Mouse (Mus musculus): ENCODE measurements around the gene Rb1. TPM values are rescaled to one million over a fixed set of nuclear protein-coding genes. Genes with fewer than 3 reads are reported as not detected.

The Rb1 gene
- polyA plus RNA-seq, 1 experiment from 2014 or later, result 21.2 TPM

- Histone ChIP-seq H3K4me3 (replicated peaks) (no peak overlapping the region), H3K27ac (no peak overlapping the region), H3K4me1 (replicated peaks) (0 out of 2 replicates have a peak, but pooled peaks cover 2% of the 10 kb centered on the region), H3K9ac (replicated peaks) (no peak overlapping the region), H3K36me3 (peaks cover 3% of the 10 kb centered on the region; the same call in 1 of the 2 replicates), H3K4me2 (replicated peaks) (no peak overlapping the region), H3K9me3 (no peaks in the 10 kb centered on the region), H3K27me3 (no peaks in the 10 kb centered on the region)
- no peak for ATAC-seq
- WGBS, result 51% methylated on average over 3 of the region's 3 CpGs
Observed at GRCm38 (mm10) chr14:73303193-73303592, 22.4 kb downstream of the Rb1 start.

- no peaks in the 10 kb centered on the region for H3K4me1 ChIP-seq (replicated peaks)
- no peak overlapping the region for H3K4me3 ChIP-seq (replicated peaks)
- no peak for ATAC-seq
- no peak overlapping the region for H3K27ac ChIP-seq
- H3K9ac ChIP-seq (replicated peaks), result no peak overlapping the region
- no peaks in the 10 kb centered on the region for H3K9me3 ChIP-seq
- no peak overlapping the region for H3K4me2 ChIP-seq (replicated peaks)
- 69% methylated on average over 4 of the region's 4 CpGs for WGBS
- no peaks in the 10 kb centered on the region for H3K27me3 ChIP-seq
- H3K36me3 ChIP-seq, result peaks cover 3% of the 10 kb centered on the region; the same call in 1 of the 2 replicates
Observed at GRCm38 (mm10) chr14:73301856-73302255, 23.8 kb downstream of the Rb1 start.

DNA sequence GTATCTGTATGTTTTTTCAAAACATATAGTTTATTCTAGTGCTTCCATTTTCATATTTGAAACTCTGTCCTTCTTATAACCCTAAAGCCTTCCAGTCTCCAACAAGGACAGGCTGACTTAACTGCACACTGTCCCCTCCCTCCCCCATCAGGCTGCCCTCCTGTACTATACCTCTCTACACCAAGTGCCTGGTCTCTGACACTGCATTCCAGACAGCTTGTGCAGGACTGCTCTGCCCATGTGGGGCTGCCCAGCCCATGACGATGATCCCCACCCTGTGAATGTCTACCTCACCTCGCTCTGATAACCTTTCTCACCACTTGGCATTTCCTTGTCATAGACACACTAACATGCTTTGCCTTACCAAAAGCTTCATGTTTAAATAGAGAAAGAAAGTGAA lies 30.1 kb downstream of the Rb1 start:
- no peak for ATAC-seq
- H3K4me3 ChIP-seq (replicated peaks), result no peak overlapping the region
- 94% methylated on average over 2 of the region's 2 CpGs for WGBS
- H3K27me3 ChIP-seq, result no peaks in the 10 kb centered on the region
- no peaks in the 10 kb centered on the region for H3K4me1 ChIP-seq (replicated peaks)
- no peaks in the 10 kb centered on the region for H3K9me3 ChIP-seq
- no peak overlapping the region for H3K27ac ChIP-seq
- no peak overlapping the region for H3K9ac ChIP-seq (replicated peaks)
- H3K4me2 ChIP-seq (replicated peaks), result no peak overlapping the region
- H3K36me3 ChIP-seq, result peaks cover 4% of the 10 kb centered on the region; the same call in 1 of the 2 replicates

- no peaks in the 10 kb centered on the region for H3K27me3 ChIP-seq
- 94% methylated on average over 2 of the region's 2 CpGs for WGBS
- H3K4me3 ChIP-seq (replicated peaks), result no peak overlapping the region
- H3K27ac ChIP-seq, result no peak overlapping the region
- no peaks in the 10 kb centered on the region for H3K4me1 ChIP-seq (replicated peaks)
- no peaks in the 10 kb centered on the region for H3K9me3 ChIP-seq
- ATAC-seq, result no peak
- peaks cover 6% of the 10 kb centered on the region; the same call in 1 of the 2 replicates for H3K36me3 ChIP-seq
- no peak overlapping the region for H3K4me2 ChIP-seq (replicated peaks)
- no peak overlapping the region for H3K9ac ChIP-seq (replicated peaks)
Observed at GRCm38 (mm10) chr14:73293616-73294015, 32.0 kb downstream of the Rb1 start.

DNA sequence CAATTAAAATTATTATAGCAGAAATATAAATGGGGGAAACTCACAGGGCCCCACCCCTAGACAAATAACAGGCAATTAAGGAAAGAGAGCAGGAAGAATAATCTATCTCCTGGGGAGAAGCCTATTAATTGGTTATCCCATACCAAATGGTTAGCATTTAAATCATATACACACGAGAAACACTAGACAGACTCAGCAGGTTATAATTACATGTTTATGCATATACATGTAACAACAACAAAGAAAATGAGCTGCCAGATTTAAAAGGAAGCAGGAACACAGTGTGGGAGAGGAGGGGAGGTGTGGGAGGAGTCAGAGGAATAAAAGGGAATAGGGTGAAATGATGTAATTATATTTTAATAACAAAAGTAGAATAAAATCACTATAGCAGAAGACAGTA lies 33.2 kb downstream of the Rb1 start:
- Histone ChIP-seq H3K9me3 (no peaks in the 10 kb centered on the region), H3K4me3 (replicated peaks) (no peak overlapping the region), H3K36me3 (peaks cover 9% of the 10 kb centered on the region; the same call in 1 of the 2 replicates), H3K27me3 (no peaks in the 10 kb centered on the region), H3K4me1 (replicated peaks) (no peaks in the 10 kb centered on the region), H3K9ac (replicated peaks) (no peak overlapping the region), H3K27ac (no peak overlapping the region), H3K4me2 (replicated peaks) (no peak overlapping the region)
- ATAC-seq, result no peak
- 72% methylated on average over 1 of the region's 1 CpGs for WGBS

- Histone ChIP-seq H3K4me1 (replicated peaks) (no peaks in the 10 kb centered on the region), H3K9me3 (no peaks in the 10 kb centered on the region), H3K27ac (no peak overlapping the region), H3K4me2 (replicated peaks) (no peak overlapping the region), H3K36me3 (peaks cover 12% of the 10 kb centered on the region; the same call in 1 of the 2 replicates), H3K9ac (replicated peaks) (no peak overlapping the region), H3K4me3 (replicated peaks) (no peak overlapping the region), H3K27me3 (no peaks in the 10 kb centered on the region)
- WGBS, result 96% methylated on average over 2 of the region's 2 CpGs
- ATAC-seq, result no peak
Observed at GRCm38 (mm10) chr14:73289915-73290314, 35.7 kb downstream of the Rb1 start.

DNA sequence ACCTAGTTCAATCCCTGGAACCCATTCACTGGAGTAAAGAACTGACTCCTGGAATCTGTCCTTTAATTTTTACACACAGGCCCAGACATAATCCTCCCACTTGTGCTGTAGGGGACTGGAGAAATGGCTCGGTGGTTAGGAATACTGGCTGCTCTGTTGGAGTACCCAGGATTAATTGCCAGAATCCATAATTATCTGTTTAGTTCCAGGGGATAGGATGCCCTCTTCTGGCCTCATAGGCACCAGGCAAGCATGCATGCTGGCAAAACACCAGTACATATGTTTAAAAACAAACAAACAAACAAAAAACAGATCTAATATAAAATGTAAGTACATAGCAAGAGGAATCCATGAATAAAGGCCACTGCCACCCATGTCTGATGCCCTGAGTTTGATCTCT lies 44.6 kb downstream of the Rb1 start:
- WGBS, result 10% methylated on average over 1 of the region's 1 CpGs
- Histone ChIP-seq H3K4me2 (replicated peaks) (no peak overlapping the region), H3K27me3 (no peaks in the 10 kb centered on the region), H3K9me3 (no peaks in the 10 kb centered on the region), H3K4me3 (replicated peaks) (no peak overlapping the region), H3K27ac (no peak overlapping the region), H3K36me3 (peaks cover 13% of the 10 kb centered on the region), H3K9ac (replicated peaks) (no peak overlapping the region), H3K4me1 (replicated peaks) (peaks cover 3% of the 10 kb centered on the region)
- no peak for ATAC-seq

DNA sequence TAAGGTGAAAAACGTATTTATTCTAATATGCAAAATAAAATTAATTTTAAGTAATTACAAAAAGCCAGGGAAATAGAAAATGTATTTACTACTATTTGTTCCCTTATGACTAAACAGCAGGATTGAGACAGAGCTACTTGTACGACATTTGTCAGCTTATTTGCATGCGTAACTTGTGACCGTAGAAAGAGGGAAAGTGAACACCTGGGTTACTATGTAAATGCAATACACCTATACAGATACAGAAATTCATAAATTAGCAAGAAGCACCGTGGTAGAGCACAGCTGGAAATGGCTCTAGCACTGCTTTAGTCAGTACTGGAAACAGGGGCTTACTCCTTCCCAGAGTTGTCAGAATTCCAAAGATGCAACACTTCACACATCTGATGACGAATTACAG lies 46.5 kb downstream of the Rb1 start:
- 91% methylated on average over 6 of the region's 6 CpGs for WGBS
- H3K9ac ChIP-seq (replicated peaks), result no peak overlapping the region
- no peak for ATAC-seq
- no peak overlapping the region for H3K4me2 ChIP-seq (replicated peaks)
- H3K9me3 ChIP-seq, result no peaks in the 10 kb centered on the region
- no peaks in the 10 kb centered on the region for H3K27me3 ChIP-seq
- H3K27ac ChIP-seq, result no peak overlapping the region
- no peak overlapping the region for H3K4me3 ChIP-seq (replicated peaks)
- H3K36me3 ChIP-seq, result peaks cover 8% of the 10 kb centered on the region
- peaks cover 8% of the 10 kb centered on the region for H3K4me1 ChIP-seq (replicated peaks)

DNA sequence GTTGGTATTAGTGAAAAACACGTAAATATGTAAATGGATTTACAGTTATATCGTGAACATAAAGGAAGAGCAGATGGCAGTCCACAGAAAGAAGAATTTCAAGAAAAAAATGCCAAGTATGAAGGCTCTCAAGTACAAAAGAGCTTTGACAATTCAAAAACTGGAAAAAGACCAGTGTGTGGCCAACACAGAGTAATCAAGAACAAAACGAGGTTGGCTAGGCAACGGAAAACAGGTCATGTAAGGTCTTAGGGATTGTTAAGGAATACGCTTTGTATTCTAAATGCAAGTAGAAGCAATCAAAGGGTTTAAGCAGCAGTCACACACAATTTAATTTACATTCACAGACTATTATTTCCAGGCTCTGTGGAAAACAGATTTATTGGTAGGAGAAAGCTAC lies 53.8 kb downstream of the Rb1 start:
- Histone ChIP-seq H3K9ac (replicated peaks) (no peak overlapping the region), H3K27ac (peak overlapping the region; percentile 32; the same call in 1 of the 2 replicates), H3K27me3 (no peaks in the 10 kb centered on the region), H3K9me3 (no peaks in the 10 kb centered on the region), H3K4me3 (replicated peaks) (no peak overlapping the region), H3K36me3 (peaks cover 14% of the 10 kb centered on the region), H3K4me2 (replicated peaks) (no peak overlapping the region), H3K4me1 (replicated peaks) (peaks cover 21% of the 10 kb centered on the region)
- 22% methylated on average over 5 of the region's 5 CpGs for WGBS
- no peak for ATAC-seq

GRCm38 (mm10) chr14:73266166-73266565 lies 59.5 kb downstream of the Rb1 start:
- H3K9ac ChIP-seq (replicated peaks), result no peak overlapping the region
- no peak overlapping the region for H3K4me3 ChIP-seq (replicated peaks)
- no peak overlapping the region for H3K4me2 ChIP-seq (replicated peaks)
- 91% methylated on average over 3 of the region's 3 CpGs for whole genome bisulfite sequencing
- H3K27ac ChIP-seq, result no peak overlapping the region
- 0 out of 2 replicates have a peak, but pooled peaks cover 5% of the 10 kb centered on the region for H3K9me3 ChIP-seq
- ATAC-seq, result no peak
- H3K36me3 ChIP-seq, result peaks cover 40% of the 10 kb centered on the region
- H3K27me3 ChIP-seq, result no peaks in the 10 kb centered on the region
- H3K4me1 ChIP-seq (replicated peaks), result no peaks in the 10 kb centered on the region

DNA sequence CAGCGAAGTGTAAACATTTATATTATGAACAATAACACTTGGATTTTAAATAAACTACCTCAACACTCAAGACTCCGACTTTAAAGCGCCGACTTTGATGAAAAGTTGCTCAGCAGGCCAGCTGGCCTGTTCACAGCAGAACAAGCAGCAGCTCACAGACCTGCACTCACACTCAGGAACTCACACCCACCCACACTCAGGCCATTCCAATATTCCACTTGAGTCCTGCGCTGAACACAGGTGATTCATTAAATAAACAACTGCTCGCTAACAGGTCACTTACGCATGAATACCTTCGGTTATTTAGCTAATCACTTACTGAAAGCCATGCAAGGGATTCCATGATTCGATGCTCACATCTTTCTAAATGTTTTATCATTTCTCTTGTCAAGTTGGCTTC lies 63.4 kb downstream of the Rb1 start:
- no peaks in the 10 kb centered on the region for H3K27me3 ChIP-seq
- no peak overlapping the region for H3K27ac ChIP-seq
- no peak overlapping the region for H3K4me3 ChIP-seq (replicated peaks)
- H3K4me2 ChIP-seq (replicated peaks), result no peak overlapping the region
- H3K9ac ChIP-seq (replicated peaks), result no peak overlapping the region
- ATAC-seq, result no peak
- no peaks in the 10 kb centered on the region for H3K4me1 ChIP-seq (replicated peaks)
- peaks cover 40% of the 10 kb centered on the region for H3K36me3 ChIP-seq
- H3K9me3 ChIP-seq, result 0 out of 2 replicates have a peak, but pooled peaks cover 5% of the 10 kb centered on the region
- 96% methylated on average over 9 of the region's 9 CpGs for WGBS

- no peak for ATAC-seq
- no peak overlapping the region for H3K4me2 ChIP-seq (replicated peaks)
- no peak overlapping the region for H3K27ac ChIP-seq
- WGBS, result 72% methylated on average over 4 of the region's 4 CpGs
- H3K36me3 ChIP-seq, result peaks cover 23% of the 10 kb centered on the region
- H3K9ac ChIP-seq (replicated peaks), result no peak overlapping the region
- H3K9me3 ChIP-seq, result no peaks in the 10 kb centered on the region
- H3K27me3 ChIP-seq, result no peaks in the 10 kb centered on the region
- H3K4me3 ChIP-seq (replicated peaks), result no peak overlapping the region
- peaks cover 3% of the 10 kb centered on the region; the same call in 1 of the 2 replicates for H3K4me1 ChIP-seq (replicated peaks)
Observed at GRCm38 (mm10) chr14:73258181-73258580, 67.4 kb downstream of the Rb1 start.

DNA sequence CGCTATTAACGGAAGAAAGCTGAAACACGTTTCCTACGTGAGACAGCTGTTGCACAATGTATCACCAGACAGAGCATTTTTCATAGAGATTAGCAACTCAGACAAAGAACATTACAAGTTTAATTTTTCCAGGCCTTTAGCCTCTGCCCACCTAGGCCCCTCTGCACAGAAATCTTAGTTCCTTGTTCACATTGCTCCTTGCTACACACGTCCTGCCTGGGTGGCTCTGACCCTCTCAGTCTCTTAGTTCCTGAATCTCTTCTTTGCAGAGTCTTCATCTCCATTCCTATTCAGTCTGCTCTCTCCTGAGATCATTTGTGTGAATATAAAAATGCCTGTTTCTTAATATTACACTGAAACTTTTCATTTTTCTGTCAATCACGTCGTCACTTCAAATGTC lies 68.3 kb downstream of the Rb1 start:
- Histone ChIP-seq H3K4me2 (replicated peaks) (no peak overlapping the region), H3K4me3 (replicated peaks) (no peak overlapping the region), H3K9ac (replicated peaks) (no peak overlapping the region), H3K27me3 (no peaks in the 10 kb centered on the region), H3K9me3 (no peaks in the 10 kb centered on the region), H3K36me3 (peaks cover 18% of the 10 kb centered on the region), H3K27ac (no peak overlapping the region), H3K4me1 (replicated peaks) (peaks cover 3% of the 10 kb centered on the region; the same call in 1 of the 2 replicates)
- ATAC-seq, result no peak
- 75% methylated on average over 7 of the region's 7 CpGs for WGBS

Data from midbrain, embryonic 13.5 days (tissue).